Mouse (Mus musculus): ENCODE measurements around the gene Gps2. TPM values are rescaled to one million over a fixed set of nuclear protein-coding genes. Genes with fewer than 3 reads are reported as not detected.

Gene Gps2
- polyA plus RNA-seq (2012; rRNA removed; ENCODE audit: low replicate concordance) = 106 and 110 TPM in 2 replicates

DNA sequence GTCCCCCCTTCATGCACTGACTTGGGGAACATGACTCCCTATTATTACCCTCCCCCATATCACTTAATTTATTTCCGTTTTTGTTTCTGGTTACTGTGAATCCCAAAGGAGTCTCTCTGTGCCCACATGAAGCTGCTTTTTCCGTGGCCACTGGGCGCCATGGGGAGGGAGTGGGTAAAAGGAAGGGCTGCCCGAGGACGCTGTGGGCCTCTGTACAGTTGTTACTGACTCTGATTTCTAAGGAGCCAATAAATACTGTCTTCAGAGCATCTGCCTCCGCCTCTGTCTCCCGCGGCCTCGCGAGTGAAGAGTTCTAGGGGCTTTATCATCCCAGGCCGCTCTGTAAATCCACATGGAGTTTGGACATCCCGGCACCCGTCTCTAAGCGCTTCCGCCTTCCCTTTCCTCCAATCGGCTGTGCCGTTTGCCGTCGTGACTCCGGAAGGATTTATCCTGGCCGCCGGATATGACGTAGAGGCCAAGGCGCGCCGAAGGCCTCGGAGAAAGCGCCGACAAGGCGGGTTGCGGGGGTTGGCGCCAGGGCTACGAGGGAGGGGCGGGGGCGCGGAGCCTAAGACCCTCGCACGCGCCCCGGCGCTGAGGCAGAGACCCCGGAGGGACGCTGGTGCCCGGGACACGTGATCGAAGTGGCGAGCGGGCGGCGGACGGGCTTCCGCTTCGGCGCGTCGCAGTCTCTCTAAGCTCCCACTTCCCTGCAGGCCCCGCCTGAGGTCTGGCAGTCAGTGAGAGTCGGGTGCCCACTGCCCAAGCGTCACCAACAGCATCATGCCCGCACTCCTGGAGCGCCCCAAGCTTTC, at the start of gene Gps2:
TSS of gene Gps2 (plus strand) at position 335 of the 818 bp plus-strand sequence.

DNA sequence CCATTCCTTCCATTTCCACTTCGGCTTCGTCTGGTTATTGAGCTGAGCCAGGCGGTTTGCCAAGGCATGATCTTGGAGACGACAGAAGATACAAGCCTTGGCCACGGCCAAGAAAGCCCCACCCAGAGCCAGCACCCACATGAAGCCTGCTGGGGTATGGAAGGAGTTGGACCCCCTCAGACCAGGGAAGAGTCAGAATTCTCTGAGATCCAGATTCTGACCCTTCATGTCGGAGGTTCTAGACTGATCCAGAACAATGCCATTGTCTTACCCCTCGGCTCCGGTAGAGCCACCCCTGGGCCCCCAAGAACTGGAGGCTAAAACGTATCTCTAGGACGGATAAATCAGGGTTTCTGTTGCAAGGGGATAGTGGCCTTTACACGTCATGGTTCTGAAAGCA, 35.8 kb upstream of the Gps2 start, which contains the start of gene Tmem95:
TSS of gene Tmem95 (minus strand) at position 141 of the 400 bp plus-strand sequence.

DNA sequence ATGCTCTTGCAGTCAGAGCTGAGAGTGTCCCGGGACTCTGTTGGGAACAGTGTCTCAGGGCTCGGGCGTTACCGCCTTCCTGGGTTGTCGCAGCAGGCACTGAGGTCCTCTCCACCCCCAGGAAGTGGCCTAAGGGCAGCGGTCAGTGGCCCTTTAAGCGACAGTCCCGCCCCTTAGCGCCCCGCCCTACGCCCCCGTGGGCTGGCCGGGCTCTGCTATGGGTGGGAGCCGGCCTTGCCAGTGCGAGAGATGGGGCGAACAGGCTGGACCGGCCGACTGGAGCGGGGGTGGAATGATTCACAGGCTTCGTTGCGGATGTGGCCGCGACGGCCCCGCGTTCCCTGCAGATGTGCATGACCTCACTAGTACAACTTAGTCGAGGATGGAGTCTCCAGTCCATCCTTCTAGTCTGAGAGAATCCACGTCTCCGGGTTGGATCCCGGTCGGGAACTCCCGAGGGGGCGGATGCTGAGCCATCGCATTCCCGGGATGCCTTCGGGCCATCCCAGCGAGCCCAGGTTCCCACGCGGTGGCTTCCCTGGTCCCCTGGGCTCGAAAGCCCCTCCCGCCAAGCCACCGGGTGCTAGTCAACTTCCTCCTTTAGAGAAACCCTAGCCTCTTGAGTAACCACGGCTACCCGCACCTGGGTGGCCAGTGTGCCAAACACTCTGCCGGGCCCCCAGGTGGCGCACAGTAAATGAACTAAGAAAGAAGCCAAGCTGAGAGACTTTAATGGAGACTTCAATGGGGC, 32.7 kb upstream of the Gps2 start, which contains the start of gene Kctd11:
TSS of gene Kctd11 (minus strand) at position 554 of the 751 bp plus-strand sequence.

DNA sequence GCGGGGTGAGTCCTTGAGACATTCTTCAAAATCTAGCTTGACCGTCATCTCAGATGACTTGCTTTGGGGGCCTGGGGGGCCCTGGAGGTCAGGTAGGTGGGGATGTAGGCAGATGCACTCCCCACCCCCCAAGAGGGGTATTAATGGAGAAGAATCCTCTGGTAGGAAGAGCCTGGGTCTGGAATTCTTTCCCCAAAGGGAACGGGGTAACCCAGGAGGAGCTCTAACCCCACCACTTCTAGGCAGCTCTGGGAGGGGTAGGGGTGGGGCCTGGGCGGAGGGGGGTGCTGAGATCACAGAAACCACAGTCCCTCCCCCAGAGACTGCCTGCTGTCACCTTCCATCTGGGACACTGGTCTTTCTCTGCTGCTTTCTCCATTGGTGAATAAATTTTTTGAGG, 18.4 kb upstream of the Gps2 start, which contains the start of gene Acap1:
TSS of gene Acap1 (minus strand) at position 249 of the 400 bp plus-strand sequence.

DNA sequence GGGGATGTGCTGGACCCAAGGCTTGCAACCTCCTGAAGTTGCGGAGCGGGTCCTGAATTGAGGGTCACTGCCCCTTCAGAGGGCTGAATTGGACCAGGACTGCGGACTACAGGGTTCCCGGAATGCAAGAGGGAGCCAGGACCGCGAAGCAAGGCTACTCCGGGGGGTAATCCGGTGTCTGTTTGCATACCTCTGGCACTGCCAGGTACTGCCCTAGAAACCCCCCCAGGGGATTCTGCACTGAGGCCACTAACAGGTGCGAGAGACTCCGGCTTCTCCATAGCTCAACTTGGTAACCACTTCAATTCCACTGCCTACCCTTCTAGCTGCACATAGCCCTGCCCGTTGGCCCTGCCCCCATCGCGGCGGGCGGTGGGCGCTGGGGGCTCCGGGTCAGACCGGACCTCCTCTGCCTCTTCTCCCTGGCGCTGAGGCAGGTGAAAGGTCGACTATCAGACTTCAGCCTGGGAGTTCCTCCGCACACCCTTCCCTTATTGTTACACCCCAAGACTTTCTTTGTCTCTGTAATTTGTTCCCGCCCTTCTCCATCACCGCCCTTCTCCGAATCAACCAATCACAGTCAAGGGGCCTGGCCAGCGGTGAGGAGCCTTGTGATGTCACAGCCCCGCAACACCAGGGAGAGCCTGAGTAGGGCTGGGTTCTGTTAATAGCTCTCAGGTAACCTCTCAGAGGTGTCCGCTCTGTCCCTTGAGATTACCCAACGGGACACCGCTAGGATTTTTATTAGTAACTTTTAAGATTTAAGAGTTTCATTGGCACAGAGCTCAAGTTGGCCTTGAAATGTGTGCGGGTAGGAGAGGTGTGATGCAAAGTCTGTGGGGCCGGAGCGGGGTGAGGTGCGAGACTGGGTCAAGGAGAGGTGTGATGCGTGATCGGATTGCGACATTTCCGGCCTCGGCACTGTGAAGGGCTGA, 12.9 kb upstream of the Gps2 start, which contains the start of the genes 2810408A11Rik and Neurl4:
TSS of gene 2810408A11Rik (minus strand) at position 517 of the 935 bp plus-strand sequence.
TSS of gene Neurl4 (plus strand) at position 602 of the 935 bp plus-strand sequence.

GRCm38 (mm10) chr11:69921114-69922011, 7.7 kb downstream of the Gps2 start, which contains the start of gene Eif5a:
Gene Eif5a, minus strand, starts transcription at chr11:69921958.

DNA sequence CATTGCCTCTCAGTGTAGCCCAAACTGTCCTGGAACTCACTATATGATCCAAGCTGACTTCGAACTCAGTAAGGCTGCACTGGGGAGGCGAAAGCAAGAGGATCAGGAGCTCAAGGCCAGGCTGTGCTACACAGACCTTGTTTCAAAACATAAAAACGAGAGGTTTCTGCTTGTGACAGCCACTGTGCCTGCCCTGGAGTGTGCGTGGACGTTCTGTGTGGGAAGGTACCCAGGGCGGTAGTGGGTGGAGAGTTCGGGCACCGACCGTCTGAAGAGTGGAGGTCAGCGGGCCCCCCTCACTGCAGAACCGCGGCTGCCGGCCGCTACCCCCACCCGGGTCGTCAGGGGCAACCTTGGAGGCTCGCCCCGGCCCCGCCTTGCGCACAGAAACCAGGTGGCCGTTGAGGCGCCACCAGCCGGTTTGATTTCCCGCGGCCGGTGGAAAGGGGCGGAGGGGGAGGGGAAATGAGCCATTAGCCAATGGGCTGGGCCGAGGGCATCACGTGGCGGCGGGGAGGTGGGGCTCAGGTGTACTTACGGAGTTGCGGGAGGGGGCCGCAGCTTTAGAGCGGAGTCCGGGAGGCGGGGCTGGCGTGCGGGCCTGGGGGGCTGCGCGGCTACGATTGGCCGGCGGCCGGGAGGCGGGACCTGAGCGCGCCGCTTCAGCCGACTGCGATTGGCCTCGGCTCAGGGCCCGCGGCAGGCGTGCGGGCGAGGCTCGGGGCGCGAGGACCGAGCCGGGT, 21.6 kb downstream of the Gps2 start, which contains the start of gene Ybx2:
TSS of gene Ybx2 (plus strand) at position 660 of the 743 bp plus-strand sequence.

DNA sequence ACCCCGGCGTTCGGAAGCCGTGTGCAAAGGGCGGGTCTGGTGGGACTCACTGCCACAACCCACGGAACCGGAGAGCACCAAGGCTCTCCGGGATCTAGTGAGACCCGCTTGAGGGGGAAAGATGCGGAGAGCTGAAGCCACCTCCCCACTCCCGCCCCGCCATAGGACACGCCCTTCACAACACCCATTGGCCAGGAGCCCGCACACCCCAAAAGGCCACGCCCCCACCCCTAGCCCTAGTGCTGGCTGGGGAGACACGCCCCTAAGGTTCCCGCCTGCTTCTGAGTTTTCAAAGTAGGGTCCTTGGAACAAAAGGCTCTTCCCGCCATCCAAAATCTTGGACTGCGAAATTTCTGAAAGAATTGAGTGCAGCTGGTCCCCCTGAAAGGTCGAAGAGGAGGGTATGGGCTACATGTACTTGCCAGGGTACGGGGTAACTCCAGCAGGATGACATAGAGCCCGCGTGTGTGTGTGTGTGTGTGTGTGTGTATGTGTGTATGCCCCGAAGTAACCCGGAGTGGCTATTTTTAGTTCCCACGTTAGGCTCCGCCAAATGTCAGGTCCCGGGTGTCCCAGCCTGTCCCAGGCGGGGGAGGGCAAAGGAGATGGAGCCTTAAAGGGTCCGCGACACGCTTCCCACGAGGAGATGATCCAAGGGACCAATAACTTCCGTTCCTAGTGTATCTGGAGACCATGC, 34.5 kb downstream of the Gps2 start, which contains the start of gene Slc2a4:
TSS of gene Slc2a4 (minus strand) at position 123 of the 697 bp plus-strand sequence.

DNA sequence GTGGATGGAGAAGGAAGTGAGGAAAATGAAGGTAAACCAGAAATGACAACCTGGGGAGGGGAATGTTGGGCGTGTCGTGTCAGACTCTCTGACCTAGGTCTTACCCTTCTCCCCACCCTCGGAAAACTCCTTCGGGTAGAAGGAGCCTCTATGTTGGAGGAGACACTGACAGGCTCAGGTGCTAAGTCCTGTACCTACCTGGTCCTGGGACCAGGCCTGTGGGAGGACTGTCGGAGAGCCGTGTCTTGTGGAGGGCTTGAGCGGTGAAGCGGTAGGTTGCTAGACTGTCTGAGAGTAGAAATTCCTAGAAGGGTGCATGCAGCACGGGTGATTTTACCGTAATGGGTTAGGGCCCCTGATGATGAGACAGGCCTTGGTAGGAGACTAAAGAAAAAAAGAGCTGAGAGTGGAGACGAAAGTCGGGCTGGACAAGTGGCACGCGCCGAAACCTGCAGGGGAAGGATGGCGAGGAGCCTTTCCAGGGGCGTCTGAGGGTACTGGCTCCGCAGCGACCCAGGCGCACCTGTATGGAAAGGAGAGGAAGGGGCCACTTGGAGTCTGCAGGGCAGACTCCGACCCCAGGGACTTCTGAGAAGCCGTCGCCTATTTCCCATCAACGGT, 51.1 kb downstream of the Gps2 start, which contains the start of gene Cldn7:
TSS of gene Cldn7 (plus strand) at position 130 of the 621 bp plus-strand sequence.

Other genes starting within 250 kb of the Gps2 start
- 20.5 and 25.2 TPM in 2 replicates for gene Cd68, start 247.7 kb upstream of the Gps2 start, polyA plus RNA-seq (2012; rRNA removed; ENCODE audit: low replicate concordance)
- 71.8 and 97.2 TPM in 2 replicates for gene Eif4a1, start 241.5 kb upstream of the Gps2 start, polyA plus RNA-seq (2012; rRNA removed; ENCODE audit: low replicate concordance)
- 15.6 and 17.3 TPM in 2 replicates for gene Senp3, start 231.8 kb upstream of the Gps2 start, polyA plus RNA-seq (2012; rRNA removed; ENCODE audit: low replicate concordance)
- 11.1 and 13.6 TPM in 2 replicates for gene Tnfsf13, start 228.1 kb upstream of the Gps2 start, polyA plus RNA-seq (2012; rRNA removed; ENCODE audit: low replicate concordance)
- gene Tnfsf12, start 218.0 kb upstream of the Gps2 start, polyA plus RNA-seq (2012; rRNA removed; ENCODE audit: low replicate concordance) = 17.8 and 19.2 TPM in 2 replicates
- 3.7 and 4.7 TPM in 2 replicates for gene Tnfsfm13, start 217.8 kb upstream of the Gps2 start, polyA plus RNA-seq (2012; rRNA removed; ENCODE audit: low replicate concordance)
- 22.0 and 29.9 TPM in 2 replicates for gene Polr2a, start 155.3 kb upstream of the Gps2 start, polyA plus RNA-seq (2012; rRNA removed; ENCODE audit: low replicate concordance)
- gene Slc35g3, start 151.9 kb upstream of the Gps2 start, polyA plus RNA-seq (2012; rRNA removed; ENCODE audit: low replicate concordance) = 0.13 TPM in 1 of 2 replicates, not detected in the other
- 7.0 and 19.2 TPM in 2 replicates for gene Zbtb4, start 148.0 kb upstream of the Gps2 start, polyA plus RNA-seq (2012; rRNA removed; ENCODE audit: low replicate concordance)
- gene Chrnb1, start 117.9 kb upstream of the Gps2 start, polyA plus RNA-seq (2012; rRNA removed; ENCODE audit: low replicate concordance) = 3.8 and 6.8 TPM in 2 replicates
- gene Fgf11, start 112.0 kb upstream of the Gps2 start, polyA plus RNA-seq (2012; rRNA removed; ENCODE audit: low replicate concordance) = 2.7 and 6.1 TPM in 2 replicates
- gene Tmem102, start 108.3 kb upstream of the Gps2 start, polyA plus RNA-seq (2012; rRNA removed; ENCODE audit: low replicate concordance) = 44.7 and 80.5 TPM in 2 replicates
- gene Gm39566, start 98.6 kb upstream of the Gps2 start, polyA plus RNA-seq (2012; rRNA removed; ENCODE audit: low replicate concordance) = not detected in 2 replicates
- not detected in 2 replicates for gene Spem2, start 95.4 kb upstream of the Gps2 start, polyA plus RNA-seq (2012; rRNA removed; ENCODE audit: low replicate concordance)
- gene Spem1, start 91.7 kb upstream of the Gps2 start, polyA plus RNA-seq (2012; rRNA removed; ENCODE audit: low replicate concordance) = 0.09 and 0.13 TPM in 2 replicates
- gene Nlgn2, start 76.1 kb upstream of the Gps2 start, polyA plus RNA-seq (2012; rRNA removed; ENCODE audit: low replicate concordance) = 6.9 and 15.5 TPM in 2 replicates
- 102 and 130 TPM in 2 replicates for gene Tmem256, start 75.4 kb upstream of the Gps2 start, polyA plus RNA-seq (2012; rRNA removed; ENCODE audit: low replicate concordance)
- gene Plscr3, start 67.5 kb upstream of the Gps2 start, polyA plus RNA-seq (2012; rRNA removed; ENCODE audit: low replicate concordance) = 39.3 and 58.9 TPM in 2 replicates
- gene Tnk1, start 55.2 kb upstream of the Gps2 start, polyA plus RNA-seq (2012; rRNA removed; ENCODE audit: low replicate concordance) = 34.8 and 47.5 TPM in 2 replicates
- not detected in 2 replicates for gene Tmem95, start 35.9 kb upstream of the Gps2 start, polyA plus RNA-seq (2012; rRNA removed; ENCODE audit: low replicate concordance)
- gene Kctd11, start 32.5 kb upstream of the Gps2 start, polyA plus RNA-seq (2012; rRNA removed; ENCODE audit: low replicate concordance) = 2.0 and 2.3 TPM in 2 replicates
- 7.4 and 13.8 TPM in 2 replicates for gene Acap1, start 18.3 kb upstream of the Gps2 start, polyA plus RNA-seq (2012; rRNA removed; ENCODE audit: low replicate concordance)
- gene 2810408A11Rik, start 12.9 kb upstream of the Gps2 start, polyA plus RNA-seq (2012; rRNA removed; ENCODE audit: low replicate concordance) = 2.1 and 3.0 TPM in 2 replicates
- 20.1 and 23.0 TPM in 2 replicates for gene Neurl4, start 12.8 kb upstream of the Gps2 start, polyA plus RNA-seq (2012; rRNA removed; ENCODE audit: low replicate concordance)
- 196 and 222 TPM in 2 replicates for gene Eif5a, start 8.1 kb downstream of the Gps2 start, polyA plus RNA-seq (2012; rRNA removed; ENCODE audit: low replicate concordance)
- gene Ybx2, start 21.9 kb downstream of the Gps2 start, polyA plus RNA-seq (2012; rRNA removed; ENCODE audit: low replicate concordance) = 10.8 and 28.6 TPM in 2 replicates
- 15.5 and 23.7 TPM in 2 replicates for gene Slc2a4, start 34.3 kb downstream of the Gps2 start, polyA plus RNA-seq (2012; rRNA removed; ENCODE audit: low replicate concordance)
- gene Cldn7, start 50.9 kb downstream of the Gps2 start, polyA plus RNA-seq (2012; rRNA removed; ENCODE audit: low replicate concordance) = 294 and 1,474 TPM in 2 replicates
- 85.4 and 132 TPM in 2 replicates for gene Ctdnep1, start 67.3 kb downstream of the Gps2 start, polyA plus RNA-seq (2012; rRNA removed; ENCODE audit: low replicate concordance)
- 38.1 and 39.2 TPM in 2 replicates for gene Elp5, start 68.6 kb downstream of the Gps2 start, polyA plus RNA-seq (2012; rRNA removed; ENCODE audit: low replicate concordance)
- gene Gabarap, start 77.3 kb downstream of the Gps2 start, polyA plus RNA-seq (2012; rRNA removed; ENCODE audit: low replicate concordance) = 200 and 478 TPM in 2 replicates
- gene Phf23, start 81.9 kb downstream of the Gps2 start, polyA plus RNA-seq (2012; rRNA removed; ENCODE audit: low replicate concordance) = 8.8 and 9.4 TPM in 2 replicates
- gene Dvl2, start 86.7 kb downstream of the Gps2 start, polyA plus RNA-seq (2012; rRNA removed; ENCODE audit: low replicate concordance) = 5.5 and 7.4 TPM in 2 replicates
- 124 and 125 TPM in 2 replicates for gene Acadvl, start 101.5 kb downstream of the Gps2 start, polyA plus RNA-seq (2012; rRNA removed; ENCODE audit: low replicate concordance)
- 5.2 and 5.7 TPM in 2 replicates for gene Dlg4, start 103.1 kb downstream of the Gps2 start, polyA plus RNA-seq (2012; rRNA removed; ENCODE audit: low replicate concordance)
- gene Asgr1, start 140.2 kb downstream of the Gps2 start, polyA plus RNA-seq (2012; rRNA removed; ENCODE audit: low replicate concordance) = 0.49 TPM in 1 of 2 replicates, not detected in the other
- gene Asgr2, start 178.8 kb downstream of the Gps2 start, polyA plus RNA-seq (2012; rRNA removed; ENCODE audit: low replicate concordance) = 0.17 and 0.21 TPM in 2 replicates
- 0.84 and 1.1 TPM in 2 replicates for gene Mgl2, start 216.4 kb downstream of the Gps2 start, polyA plus RNA-seq (2012; rRNA removed; ENCODE audit: low replicate concordance)
- 0.66 and 0.88 TPM in 2 replicates for gene Clec10a, start 242.3 kb downstream of the Gps2 start, polyA plus RNA-seq (2012; rRNA removed; ENCODE audit: low replicate concordance)